Mouse (Mus musculus): ENCODE results near the gene Agap2.

Gene Agap2

GRCm38 (mm10) chr10:127137896-127138295, 62.8 kb downstream of the Agap2 start:
- DNase-seq, result no peak

GRCm38 (mm10) chr10:127138328-127139141, 63.5 kb downstream of the Agap2 start:
- DNase-seq, result peak in 1 of 2 experiments; percentile 15

GRCm38 (mm10) chr10:127140971-127141370, 65.9 kb downstream of the Agap2 start:
- DNase-seq, result no peak

GRCm38 (mm10) chr10:127141500-127141899, 66.4 kb downstream of the Agap2 start:
- no peak for DNase-seq
